Mouse (Mus musculus) bone marrow macrophage, adult 2 months (primary cell): ENCODE measurements around the gene P2rx6.

Experiments
- CTCF ChIP-seq: IDR thresholded peaks from 2 replicates; pipeline ENCODE4 v1.5.1; 2012; ENCODE audit warnings: low read depth, mild to moderate bottlenecking, low read length, moderate library complexity
- POLR2A ChIP-seq: IDR thresholded peaks from 2 replicates; pipeline ENCODE4 v1.6.1; 2012; ENCODE audit warnings: mild to moderate bottlenecking, low read depth, low read length, borderline replicate concordance

- TF ChIP-seq CTCF: no peak
- TF ChIP-seq POLR2A: no peak
Observed at GRCm38 (mm10) chr16:17527606-17528005, 34.1 kb upstream of the P2rx6 start.
